Mouse (Mus musculus): ENCODE results near the gene Mroh7.
"Not testable (repeated sequence)": the region's sequence is repeated elsewhere in the genome, so short reads cannot be mapped to it uniquely, and the experiment has no call there.

Mroh7 gene

GRCm38 (mm10) chr4:106730814-106731213 lies at the start of gene Mroh7:
Gene Mroh7 (minus strand): TSS chr4:106730925.
- DNase-seq (ENCODE audit: low spot score) = no peak

- DNase-seq (ENCODE audit: low spot score) = no peak
Observed at GRCm38 (mm10) chr4:106780045-106780444, 49.3 kb upstream of the Mroh7 start.

- DNase-seq (ENCODE audit: low spot score) = peak; percentile 97
Observed at GRCm38 (mm10) chr4:106778116-106778788, 47.5 kb upstream of the Mroh7 start.

GRCm38 (mm10) chr4:106776998-106777397 lies 46.3 kb upstream of the Mroh7 start:
- no peak for DNase-seq (ENCODE audit: low spot score)

GRCm38 (mm10) chr4:106775767-106776166 lies 45.0 kb upstream of the Mroh7 start:
- DNase-seq (ENCODE audit: low spot score) = not testable (repeated sequence)

- DNase-seq (ENCODE audit: low spot score) = no peak
Observed at GRCm38 (mm10) chr4:106772558-106772957, 41.8 kb upstream of the Mroh7 start.

GRCm38 (mm10) chr4:106769306-106769705 lies 38.6 kb upstream of the Mroh7 start:
- no peak for DNase-seq (ENCODE audit: low spot score)

- DNase-seq (ENCODE audit: low spot score) = no peak
Observed at GRCm38 (mm10) chr4:106764166-106764565, 33.4 kb upstream of the Mroh7 start.

- DNase-seq (ENCODE audit: low spot score) = no peak
Observed at GRCm38 (mm10) chr4:106751726-106752125, 21.0 kb upstream of the Mroh7 start.

- peak; percentile 79 for DNase-seq (ENCODE audit: low spot score)
Observed at GRCm38 (mm10) chr4:106749699-106750098, 19.0 kb upstream of the Mroh7 start.

- DNase-seq (ENCODE audit: low spot score) = no peak
Observed at GRCm38 (mm10) chr4:106747001-106747580, 16.4 kb upstream of the Mroh7 start.

GRCm38 (mm10) chr4:106745862-106746261 lies 15.1 kb upstream of the Mroh7 start:
- DNase-seq (ENCODE audit: low spot score) = no peak

- no peak for DNase-seq (ENCODE audit: low spot score)
Observed at GRCm38 (mm10) chr4:106737904-106738303, 7.2 kb upstream of the Mroh7 start.

- DNase-seq (ENCODE audit: low spot score) = not testable (repeated sequence)
Observed at GRCm38 (mm10) chr4:106736884-106737283, 6.2 kb upstream of the Mroh7 start.

GRCm38 (mm10) chr4:106733636-106734035 lies 2.9 kb upstream of the Mroh7 start, which contains the start of gene Fam151a:
Gene Fam151a (plus strand): TSS chr4:106733889.
- no peak for DNase-seq (ENCODE audit: low spot score)

GRCm38 (mm10) chr4:106720631-106721030 lies 10.1 kb downstream of the Mroh7 start:
- DNase-seq (ENCODE audit: low spot score) = no peak

GRCm38 (mm10) chr4:106713622-106714021 lies 17.1 kb downstream of the Mroh7 start:
- DNase-seq (ENCODE audit: low spot score) = no peak

GRCm38 (mm10) chr4:106708408-106708807 lies 22.3 kb downstream of the Mroh7 start:
- DNase-seq (ENCODE audit: low spot score) = peak; percentile 94

- no peak for DNase-seq (ENCODE audit: low spot score)
Observed at GRCm38 (mm10) chr4:106707957-106708356, 22.8 kb downstream of the Mroh7 start.

- no peak for DNase-seq (ENCODE audit: low spot score)
Observed at GRCm38 (mm10) chr4:106705096-106705665, 25.5 kb downstream of the Mroh7 start.

GRCm38 (mm10) chr4:106704416-106704815 lies 26.3 kb downstream of the Mroh7 start:
- no peak for DNase-seq (ENCODE audit: low spot score)

- DNase-seq (ENCODE audit: low spot score) = no peak
Observed at GRCm38 (mm10) chr4:106703956-106704355, 26.8 kb downstream of the Mroh7 start.

- DNase-seq (ENCODE audit: low spot score) = no peak
Observed at GRCm38 (mm10) chr4:106700798-106701197, 29.9 kb downstream of the Mroh7 start.

Data from testis, postnatal 10 days (tissue).